Mouse (Mus musculus) midbrain, embryonic 14.5 days (tissue): ENCODE results near the gene Gm21440. TPM values are rescaled to one million over a fixed set of nuclear protein-coding genes. Genes with fewer than 3 reads are reported as not detected.
"Not testable (repeated sequence)": the region's sequence is repeated elsewhere in the genome, so short reads cannot be mapped to it uniquely, and the experiment has no call there.

Experiments used
- ATAC-seq: fragments of 200-750 bp; cut with Nextera tagmentation; 2 replicates; pipeline ENCODE4 v1.8.0; 2017; ENCODE audit warnings: moderate number of reproducible peaks, moderate library complexity; ENCODE audit not compliant: low FRiP score, low TSS enrichment
- DNase-seq: peaks from one replicate; pipeline ENCODE4 v3.0.0-alpha.2; 2015
- H3K27ac ChIP-seq: fragments of 300-500 bp; sonication (generic); replicated peaks from 2 replicates; pipeline ENCODE4 v1.5.1; 2014; ENCODE audit warnings: mild to moderate bottlenecking, low read depth, low read length, moderate library complexity
- H3K27me3 ChIP-seq: fragments of 300-500 bp; sonication (generic); 2 replicates; pipeline ENCODE4 v1.6.1; 2014; ENCODE audit warnings: low read length, control low read depth, mixed read lengths; ENCODE audit not compliant: control insufficient read depth, insufficient read depth
- H3K36me3 ChIP-seq: fragments of 300-500 bp; sonication (generic); 2 replicates; pipeline ENCODE4 v1.6.1; 2014; ENCODE audit warnings: low read length, control low read depth; ENCODE audit not compliant: control insufficient read depth, insufficient read depth
- H3K4me1 ChIP-seq: fragments of 300-500 bp; sonication (generic); 2 replicates; pipeline ENCODE4 v1.6.1; 2014; ENCODE audit warnings: mild to moderate bottlenecking, antibody characterized with exemption, low read length, control low read depth; ENCODE audit not compliant: control insufficient read depth, insufficient read depth
- H3K4me2 ChIP-seq: fragments of 300-500 bp; sonication (generic); 2 replicates; pipeline ENCODE4 v1.6.1; 2014; ENCODE audit warnings: mild to moderate bottlenecking, low read length, moderate library complexity
- H3K4me3 ChIP-seq: fragments of 300-500 bp; sonication (generic); replicated peaks from 2 replicates; pipeline ENCODE4 v1.5.1; 2014; ENCODE audit warnings: low read depth, low read length
- H3K9ac ChIP-seq: fragments of 300-500 bp; sonication (generic); replicated peaks from 2 replicates; pipeline ENCODE4 v1.6.1; 2014; ENCODE audit warnings: mild to moderate bottlenecking, low read length, moderate library complexity
- H3K9me3 ChIP-seq: fragments of 300-500 bp; sonication (generic); 2 replicates; pipeline ENCODE4 v1.6.1; 2016; ENCODE audit warnings: low read length, control low read depth, mixed read lengths; ENCODE audit not compliant: control insufficient read depth
- WGBS: fragments of 180-500 bp; shearing (Covaris S2); extraction: QIAGEN DNeasy Blood & Tissue Kit; methylation state at CpG from one replicate; pipeline ENCODE4 v1.1.7; 2014; 5-methylcytosine and 5-hydroxymethylcytosine counted together
- polyA plus RNA-seq: library from polyadenylated mRNA; unstranded; fragments of >200 nt; fragmentation: Nextera tagmentation; extraction: Ambion mirVana; gene quantifications from 2 replicates; pipeline ENCODE4 v1.2.1, GENCODE M21; 2014

Gene Gm21440
- polyA plus RNA-seq: not detected in 2 replicates

GRCm38 (mm10) chrY:13252091-13252490 lies at the start of gene Gm21440, which contains the start of gene Gm21454:
TSS of gene Gm21440 (plus strand) at chrY:13252391.
TSS of gene Gm21454 (plus strand) at chrY:13252442.
- not testable (repeated sequence) for H3K36me3 ChIP-seq, H3K4me2 ChIP-seq, ATAC-seq, H3K4me1 ChIP-seq, H3K4me3 ChIP-seq, H3K9me3 ChIP-seq, H3K27ac ChIP-seq, H3K9ac ChIP-seq, DNase-seq, H3K27me3 ChIP-seq

GRCm38 (mm10) chrY:13223828-13224227 lies 28.4 kb upstream of the Gm21440 start, which contains the start of gene Gm21828:
TSS of gene Gm21828 (minus strand) at chrY:13223928.
- H3K4me2 ChIP-seq, H3K27ac ChIP-seq, H3K9ac ChIP-seq, ATAC-seq, H3K4me1 ChIP-seq, H3K36me3 ChIP-seq, H3K27me3 ChIP-seq, DNase-seq, H3K4me3 ChIP-seq, H3K9me3 ChIP-seq: not testable (repeated sequence)
- WGBS: no CpG with 5 or more reads among the region's 3 CpGs

Other genes with a start within 250 kb of the Gm21440 start
- not detected in 2 replicates for gene Gm20807, start 209.5 kb upstream of the Gm21440 start, polyA plus RNA-seq
- gene Gm21891, start 118.9 kb upstream of the Gm21440 start, polyA plus RNA-seq: not detected in 2 replicates
- gene Gm21425, start 90.4 kb upstream of the Gm21440 start, polyA plus RNA-seq: not detected in 2 replicates
- not detected in 2 replicates for gene Gm21828, start 28.5 kb upstream of the Gm21440 start, polyA plus RNA-seq
- not detected in 2 replicates for gene Gm21454, start 51 bp downstream of the Gm21440 start, polyA plus RNA-seq
- not detected in 2 replicates for gene Gm21725, start 96.7 kb downstream of the Gm21440 start, polyA plus RNA-seq
- not detected in 2 replicates for gene Gm21866, start 213.2 kb downstream of the Gm21440 start, polyA plus RNA-seq
- not detected in 2 replicates for gene Gm20773, start 241.6 kb downstream of the Gm21440 start, polyA plus RNA-seq